Comparison of ENCODE assay signal across 8 mouse cellular contexts in genomic region chr16:91485841-91486240, GRCm38 (mm10). TPM values are rescaled to one million over a fixed set of nuclear protein-coding genes. Genes with fewer than 3 reads are reported as not detected.
DNase-seq lines count a peak whose midpoint lies in the region; ATAC-seq and TF ChIP-seq lines count a peak whose summit lies in the region.

No protein-coding gene starts in this region.

- peak overlapping the region; percentile 95 for H3K27ac ChIP-seq in gastrocnemius, adult 2 months
- H3K27ac ChIP-seq in forebrain, embryonic 16.5 days (ENCODE audit: low read length) = no peak overlapping the region
- peak overlapping the region; percentile 78 for H3K27ac ChIP-seq in macrophage

- WGBS in forebrain, embryonic 16.5 days = 40% methylated on average over 5 of the region's 5 CpGs
- WGBS in macrophage (ENCODE audit: missing documents) = 28% methylated on average over 5 of the region's 5 CpGs

- H3K9me3 ChIP-seq in forebrain, embryonic 16.5 days (ENCODE audit: control insufficient read depth, low read length) = no peaks in the 10 kb centered on the region

- TF ChIP-seq CTCF in gastrocnemius, adult 2 months (IDR thresholded peaks at IDR 0.05) = no peak
- no peak for TF ChIP-seq CTCF in C2C12 (IDR thresholded peaks at IDR 0.05; ENCODE audit: control insufficient read depth, insufficient read depth, insufficient read length)

- ATAC-seq in forebrain, embryonic 16.5 days = no peak
- no peak for ATAC-seq in megakaryocyte-erythroid progenitor cell, adult 5-6 weeks (replicated peaks; ENCODE audit: low FRiP score, low TSS enrichment, poor library complexity, severe bottlenecking)

- H3K4me2 ChIP-seq in forebrain, embryonic 16.5 days (ENCODE audit: low read length) = peak overlapping the region; percentile 63

- H3K27me3 ChIP-seq in C2C12 (ENCODE audit: control insufficient read depth, insufficient read depth, insufficient read length) = no peaks in the 10 kb centered on the region
- H3K27me3 ChIP-seq in forebrain, embryonic 16.5 days (replicated peaks; ENCODE audit: control insufficient read depth, insufficient read depth, low read length) = no peaks in the 10 kb centered on the region

- H3K79me2 ChIP-seq in C2C12 (ENCODE audit: control insufficient read depth, insufficient read depth) (peaks cover 33% of the 10 kb centered on the region), macrophage (ENCODE audit: inconsistent target) (peaks cover 55% of the 10 kb centered on the region)

- peaks cover 25% of the 10 kb centered on the region for H3K4me1 ChIP-seq in forebrain, embryonic 16.5 days (replicated peaks; ENCODE audit: control insufficient read depth, insufficient read depth, low read length)

- no peak for DNase-seq in gastrocnemius, adult 2 months
- no peak for DNase-seq in gastrocnemius, postnatal 25 days
- DNase-seq in adrenal gland, postnatal 25 days = no peak
- no peak for DNase-seq in right cerebral cortex, postnatal 25 days

- intact Hi-C loops in gastrocnemius, adult 2 months (cut with DNase I) = loop anchor here (2.0 kb wide), 1 partner anchor 21 kb away; no protein-coding TSS in a partner anchor

- H3K9ac ChIP-seq in forebrain, embryonic 16.5 days (replicated peaks; ENCODE audit: low read depth, low read length) = peak overlapping the region; percentile 99

- H3K79me3 ChIP-seq in C2C12 (ENCODE audit: low read depth) = peaks cover 19% of the 10 kb centered on the region

- peaks cover 20% of the 10 kb centered on the region for H3K36me3 ChIP-seq in C2C12 (ENCODE audit: control insufficient read depth, insufficient read depth)
- peaks cover 13% of the 10 kb centered on the region for H3K36me3 ChIP-seq in forebrain, embryonic 16.5 days (ENCODE audit: control insufficient read depth, insufficient read depth)
- peaks cover 15% of the 10 kb centered on the region for H3K36me3 ChIP-seq in macrophage (ENCODE audit: inconsistent target)

- H3K4me3 ChIP-seq in gastrocnemius, adult 2 months = peak overlapping the region; percentile 83
- H3K4me3 ChIP-seq in C2C12 (ENCODE audit: insufficient read depth, poor library complexity, severe bottlenecking) (peak overlapping the region; percentile 59), macrophage (ENCODE audit: inconsistent target) (peak overlapping the region; percentile 81)
- peak overlapping the region; percentile 89 for H3K4me3 ChIP-seq in forebrain, embryonic 16.5 days (replicated peaks; ENCODE audit: low read length)

- peak overlapping the region; percentile 93 for H3ac ChIP-seq in C2C12 (ENCODE audit: control insufficient read depth, insufficient read length, low read depth)

TF ChIP-seq in C2C12, 6 proteins besides CTCF, POLR2A, EP300 and RAD21:
- no peak for TF ChIP-seq MAX (IDR thresholded peaks at IDR 0.05)

RNA-seq across cellular contexts. Expression of gene Ifnar1, which starts 0.8 kb away (rescaled TPM):
- 10 to 100 TPM; 12.6 to 15.1 TPM for total RNA-seq in gastrocnemius, adult 2 months (2021)
- 10 to 100 TPM; 11.3 to 15.4 TPM for total RNA-seq in gastrocnemius, postnatal 25 days (2021)
- polyA plus RNA-seq in C2C12 (2012; fragmentation: generic; extraction: Trizol) (18.1 TPM), macrophage (2018) (64.7 to 104 TPM (median 89.0 TPM) in 3 replicates)
- polyA plus RNA-seq in forebrain, embryonic 16.5 days (2015; fragmentation: Nextera tagmentation; extraction: Ambion mirVana) = 55.9 and 56.1 TPM in 2 replicates
- total RNA-seq in macrophage (2018; cell fraction: chromatin; rRNA removed) = 100 to 1,000 TPM; 157 to 461 (median 270) TPM
- total RNA-seq in macrophage (2018; cell fraction: cytosol; rRNA removed) = 100 to 1,000 TPM in 4 of 26 experiments, 10 to 100 TPM in 22; 61.9 to 145 (median 84.6) TPM
- total RNA-seq in macrophage (2018; cell fraction: nucleus; rRNA removed) = 100 to 1,000 TPM; 208 to 496 (median 273) TPM
- 57.5 and 70.8 TPM in 2 replicates for total RNA-seq in adrenal gland, postnatal 25 days (2021)
- total RNA-seq in megakaryocyte-erythroid progenitor cell, adult 5-6 weeks (2014; fragmentation: Nextera tagmentation) = 16.3 and 19.6 TPM in 2 replicates
- total RNA-seq in megakaryocyte-erythroid progenitor cell, adult 5-6 weeks (2017) = 22.2 and 22.7 TPM in 2 replicates
